Mouse (Mus musculus) CD8-positive naive resting alpha-beta T cell, adult 2 months (primary cell): ENCODE measurements around the gene Lamc3.
"Not testable (repeated sequence)": the region's sequence is repeated elsewhere in the genome, so short reads cannot be mapped to it uniquely, and the experiment has no call there.

ENCODE experiments used
- DNase-seq, 2 experiments: peaks; one replicate each; pipeline ENCODE4 v3.0.0; 2022; ENCODE audit warnings: low read depth in 2 of 2, low spot score in 2 of 2

Gene Lamc3

GRCm38 (mm10) chr2:31876446-31876845 is 10.6 kb upstream of the Lamc3 start:
- DNase-seq: no peak

- DNase-seq: no peak
Measured at GRCm38 (mm10) chr2:31878610-31879009, 8.5 kb upstream of the Lamc3 start.

- DNase-seq: peak in 1 of 2 experiments; percentile 28
Measured at GRCm38 (mm10) chr2:31880868-31881267, 6.2 kb upstream of the Lamc3 start.

GRCm38 (mm10) chr2:31883061-31883460 is 4.0 kb upstream of the Lamc3 start:
- DNase-seq: no peak

GRCm38 (mm10) chr2:31884806-31885205 is 2.3 kb upstream of the Lamc3 start:
- no peak for DNase-seq

GRCm38 (mm10) chr2:31888871-31889270 is 1.8 kb downstream of the Lamc3 start:
- no peak for DNase-seq

- no peak for DNase-seq
Measured at GRCm38 (mm10) chr2:31891219-31891618, 4.1 kb downstream of the Lamc3 start.

GRCm38 (mm10) chr2:31893110-31893669 is 6.1 kb downstream of the Lamc3 start:
- DNase-seq: no peak

- no peak for DNase-seq
Measured at GRCm38 (mm10) chr2:31894221-31894870, 7.3 kb downstream of the Lamc3 start.

GRCm38 (mm10) chr2:31900932-31901331 is 13.8 kb downstream of the Lamc3 start:
- no peak for DNase-seq

- DNase-seq: no peak
Measured at GRCm38 (mm10) chr2:31901659-31902362, 14.7 kb downstream of the Lamc3 start.

- no peak for DNase-seq
Measured at GRCm38 (mm10) chr2:31904089-31904488, 17.0 kb downstream of the Lamc3 start.

- DNase-seq: no peak
Measured at GRCm38 (mm10) chr2:31904622-31905021, 17.5 kb downstream of the Lamc3 start.

GRCm38 (mm10) chr2:31905682-31906081 is 18.6 kb downstream of the Lamc3 start:
- DNase-seq: no peak

- DNase-seq: no peak
Measured at GRCm38 (mm10) chr2:31906407-31906806, 19.3 kb downstream of the Lamc3 start.

GRCm38 (mm10) chr2:31912575-31912974 is 25.5 kb downstream of the Lamc3 start:
- DNase-seq: no peak

- not testable (repeated sequence) for DNase-seq
Measured at GRCm38 (mm10) chr2:31914213-31914612, 27.1 kb downstream of the Lamc3 start.

GRCm38 (mm10) chr2:31915112-31915511 is 28.0 kb downstream of the Lamc3 start:
- DNase-seq: peak; percentile 54 to 67

- peak; percentile 10 to 50 for DNase-seq
Measured at GRCm38 (mm10) chr2:31917636-31918035, 30.5 kb downstream of the Lamc3 start.

- DNase-seq: no peak
Measured at GRCm38 (mm10) chr2:31923645-31924044, 36.6 kb downstream of the Lamc3 start.

- DNase-seq: no peak
Measured at GRCm38 (mm10) chr2:31924811-31925210, 37.7 kb downstream of the Lamc3 start.

GRCm38 (mm10) chr2:31925936-31926335 is 38.8 kb downstream of the Lamc3 start:
- DNase-seq: no peak
